Mouse (Mus musculus) lung, embryonic 15.5 days (tissue): ENCODE results near the gene Hectd1. TPM values are rescaled to one million over a fixed set of nuclear protein-coding genes. Genes with fewer than 3 reads are reported as not detected.

Experiments
- ATAC-seq: fragments of 200-750 bp; cut with Nextera tagmentation; 2 replicates; pipeline ENCODE4 v1.8.0; 2017; ENCODE audit warnings: moderate number of reproducible peaks, borderline replicate concordance; ENCODE audit not compliant: low FRiP score, low TSS enrichment; ENCODE audit errors: extremely low read depth
- H3K27ac ChIP-seq: fragments of 300-500 bp; sonication (generic); 2 replicates; pipeline ENCODE4 v1.5.1; 2015; ENCODE audit warnings: moderate library complexity, mild to moderate bottlenecking, inconsistent platforms
- H3K27me3 ChIP-seq: fragments of 300-500 bp; sonication (generic); 2 replicates; pipeline ENCODE4 v1.6.1; 2015; ENCODE audit warnings: inconsistent platforms
- H3K36me3 ChIP-seq: fragments of 300-500 bp; sonication (generic); 2 replicates; pipeline ENCODE4 v1.6.1; 2015; ENCODE audit warnings: inconsistent platforms
- H3K4me1 ChIP-seq: fragments of 300-500 bp; sonication (generic); 2 replicates; pipeline ENCODE4 v1.6.1; 2015; ENCODE audit warnings: inconsistent platforms
- H3K4me2 ChIP-seq: fragments of 300-500 bp; sonication (generic); 2 replicates; pipeline ENCODE4 v1.6.1; 2015; ENCODE audit warnings: inconsistent platforms, mild to moderate bottlenecking, moderate library complexity
- H3K4me3 ChIP-seq: fragments of 300-500 bp; sonication (generic); 2 replicates; pipeline ENCODE4 v1.5.1; 2015; ENCODE audit warnings: mild to moderate bottlenecking, inconsistent platforms
- H3K9ac ChIP-seq: fragments of 300-500 bp; sonication (generic); 2 replicates; pipeline ENCODE4 v1.6.1; 2015; ENCODE audit warnings: inconsistent platforms
- H3K9me3 ChIP-seq: fragments of 300-500 bp; sonication (generic); 2 replicates; pipeline ENCODE4 v1.6.1; 2016; ENCODE audit warnings: inconsistent platforms
- WGBS: fragments of 180-500 bp; shearing (Covaris S2); methylation state at CpG from one replicate; pipeline ENCODE4 v1.1.7; 2015; 5-methylcytosine and 5-hydroxymethylcytosine counted together
- polyA plus RNA-seq: library from polyadenylated mRNA; unstranded; fragments of >200 nt; fragmentation: Nextera tagmentation; extraction: Ambion mirVana; gene quantifications from 2 replicates; pipeline ENCODE4 v1.2.1, GENCODE M21; 2015

Hectd1 gene
- polyA plus RNA-seq, 1 experiment from 2014 or later = 39.0 TPM

DNA sequence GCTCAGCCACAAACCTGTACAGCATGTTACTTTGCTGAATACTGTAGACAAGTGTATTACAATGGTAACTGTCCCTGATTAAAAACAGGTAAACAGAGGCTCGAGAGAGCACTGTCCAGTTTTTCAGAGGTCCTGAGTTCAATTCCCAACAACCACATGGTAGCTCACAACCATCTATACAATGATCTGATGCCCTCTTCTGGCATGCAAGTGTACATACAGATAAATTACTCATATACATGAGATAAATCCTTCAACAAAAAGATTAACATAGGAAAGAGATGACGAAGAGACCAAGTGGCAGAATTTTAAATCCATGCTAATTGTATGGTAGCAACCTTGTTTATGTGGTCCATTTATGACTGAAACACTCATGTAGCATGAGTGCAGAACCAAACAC is 82.0 kb downstream of the Hectd1 start:
- no peak overlapping the region for H3K9ac ChIP-seq
- WGBS = 87% methylated on average over 2 of the region's 2 CpGs

GRCm38 (mm10) chr12:51744957-51745356 is 84.4 kb downstream of the Hectd1 start:
- Histone ChIP-seq H3K4me3 (no peak overlapping the region), H3K27ac (no peak overlapping the region), H3K9me3 (no peaks in the 10 kb centered on the region), H3K9ac (no peak overlapping the region), H3K4me1 (no peaks in the 10 kb centered on the region), H3K36me3 (peaks cover 63% of the 10 kb centered on the region), H3K27me3 (no peaks in the 10 kb centered on the region), H3K4me2 (no peak overlapping the region)
- ATAC-seq = no peak
- 57% methylated on average over 6 of the region's 6 CpGs for WGBS

More for the DNA sequence above, 82.0 kb downstream of the Hectd1 start:
- no peaks in the 10 kb centered on the region for H3K27me3 ChIP-seq
- no peak overlapping the region for H3K4me2 ChIP-seq
- H3K36me3 ChIP-seq = peaks cover 83% of the 10 kb centered on the region
- no peak overlapping the region for H3K4me3 ChIP-seq
- H3K4me1 ChIP-seq = no peaks in the 10 kb centered on the region
- no peak for ATAC-seq
- no peak overlapping the region for H3K27ac ChIP-seq
- no peaks in the 10 kb centered on the region for H3K9me3 ChIP-seq

- WGBS = 84% methylated on average over 6 of the region's 6 CpGs
- no peak for ATAC-seq
- Histone ChIP-seq H3K4me1 (peaks cover under 1% of the 10 kb centered on the region; the same call in 1 of the 2 replicates), H3K27me3 (no peaks in the 10 kb centered on the region), H3K9me3 (no peaks in the 10 kb centered on the region), H3K4me2 (no peak overlapping the region), H3K4me3 (no peak overlapping the region), H3K9ac (no peak overlapping the region), H3K27ac (no peak overlapping the region), H3K36me3 (peaks cover 37% of the 10 kb centered on the region)
Observed at GRCm38 (mm10) chr12:51741690-51742089, 87.6 kb downstream of the Hectd1 start.

DNA sequence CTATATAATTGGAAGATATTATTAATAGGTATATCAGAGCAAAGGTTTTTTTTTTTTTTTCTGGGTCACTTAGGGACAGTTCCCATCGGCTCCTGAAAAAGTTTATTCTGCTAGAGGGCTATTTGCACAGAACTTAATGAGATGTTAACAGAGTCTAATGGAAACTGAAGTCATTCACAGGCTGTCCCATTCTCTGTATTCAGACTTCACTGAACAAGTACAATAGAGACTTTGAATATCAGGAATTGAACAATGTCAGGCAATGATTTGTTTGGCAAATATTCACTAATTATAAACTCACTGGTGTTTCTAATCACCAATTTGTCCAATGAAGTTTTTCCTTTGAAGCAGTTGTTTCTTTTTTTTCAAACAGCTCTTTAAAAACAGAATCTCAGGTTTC is 92.5 kb downstream of the Hectd1 start:
- no peak overlapping the region for H3K4me3 ChIP-seq
- ATAC-seq = no peak
- H3K9ac ChIP-seq = no peak overlapping the region
- H3K36me3 ChIP-seq = no peaks in the 10 kb centered on the region
- H3K27me3 ChIP-seq = no peaks in the 10 kb centered on the region
- no peak overlapping the region for H3K27ac ChIP-seq
- peaks cover 25% of the 10 kb centered on the region for H3K4me1 ChIP-seq
- 46% methylated on average over 1 of the region's 1 CpGs for WGBS
- H3K9me3 ChIP-seq = no peaks in the 10 kb centered on the region
- H3K4me2 ChIP-seq = no peak overlapping the region

DNA sequence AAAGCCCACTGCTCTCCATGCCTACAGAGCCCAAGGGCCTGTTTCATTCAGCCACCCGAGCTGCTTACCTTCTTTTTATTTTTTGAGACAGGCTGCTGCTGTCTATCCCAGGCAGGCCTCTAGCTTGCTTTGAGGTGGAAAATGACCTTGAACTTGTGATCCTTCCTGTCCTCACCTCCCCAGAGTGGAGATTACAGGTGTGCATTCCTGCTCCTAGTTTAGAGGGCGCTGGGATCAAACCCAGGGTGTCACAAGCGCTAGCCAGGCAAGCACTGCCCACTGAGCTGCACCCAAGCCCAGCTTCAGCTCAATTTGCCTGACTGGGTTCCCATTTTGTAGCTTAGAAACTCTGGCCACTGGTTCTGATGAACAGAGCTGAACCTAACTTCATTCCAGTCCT is 93.0 kb downstream of the Hectd1 start:
- no peak overlapping the region for H3K9ac ChIP-seq
- no peaks in the 10 kb centered on the region for H3K36me3 ChIP-seq
- no peaks in the 10 kb centered on the region for H3K27me3 ChIP-seq
- 57% methylated on average over 3 of the region's 3 CpGs for WGBS
- no peaks in the 10 kb centered on the region for H3K9me3 ChIP-seq
- H3K4me1 ChIP-seq = peaks cover 25% of the 10 kb centered on the region
- no peak overlapping the region for H3K4me3 ChIP-seq
- H3K4me2 ChIP-seq = no peak overlapping the region
- no peak for ATAC-seq
- peak overlapping the region; percentile 41; the same call in 1 of the 2 replicates for H3K27ac ChIP-seq

- Histone ChIP-seq H3K9me3 (no peaks in the 10 kb centered on the region), H3K4me2 (no peak overlapping the region), H3K9ac (no peak overlapping the region), H3K4me1 (peaks cover 25% of the 10 kb centered on the region), H3K4me3 (no peak overlapping the region), H3K27ac (peak overlapping the region; percentile 41; the same call in 1 of the 2 replicates), H3K27me3 (no peaks in the 10 kb centered on the region), H3K36me3 (no peaks in the 10 kb centered on the region)
- ATAC-seq = peak; percentile 88
- 22% methylated on average over 7 of the region's 7 CpGs for WGBS
Observed at GRCm38 (mm10) chr12:51735840-51736271, 93.5 kb downstream of the Hectd1 start.

DNA sequence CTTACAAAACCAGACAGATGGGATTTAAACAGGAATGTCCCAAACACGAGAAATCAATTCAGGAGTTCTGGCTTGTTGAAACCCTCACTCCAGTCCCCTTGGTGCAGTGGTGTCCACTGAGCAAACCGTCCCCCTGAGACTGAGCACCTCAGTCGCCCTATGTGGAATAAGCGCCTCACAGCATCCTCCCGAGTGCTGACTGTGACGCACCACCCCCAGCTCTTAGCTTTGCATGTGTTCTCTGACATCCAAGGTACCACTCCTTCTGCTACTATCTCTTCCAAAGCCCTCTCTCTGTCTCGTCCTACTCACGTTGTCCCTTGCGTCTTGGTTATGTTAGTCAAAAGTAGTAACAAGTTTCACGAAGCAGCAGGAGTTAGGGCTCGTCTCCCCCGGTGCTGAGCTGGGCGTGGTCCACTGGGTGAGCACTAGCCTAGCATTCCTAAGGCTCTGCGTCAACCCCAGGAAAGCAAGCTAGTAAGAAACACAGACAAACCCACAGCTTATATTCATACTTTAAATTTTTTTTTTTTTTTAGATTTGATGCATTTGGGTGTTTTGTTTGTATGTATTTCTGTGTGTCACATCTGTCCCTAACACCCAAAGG is 94.6 kb downstream of the Hectd1 start:
- H3K9me3 ChIP-seq = no peaks in the 10 kb centered on the region
- peaks cover 25% of the 10 kb centered on the region for H3K4me1 ChIP-seq
- no peak overlapping the region; the same call in 1 of the 2 replicates for H3K27ac ChIP-seq
- ATAC-seq = no peak
- no peak overlapping the region for H3K9ac ChIP-seq
- H3K36me3 ChIP-seq = no peaks in the 10 kb centered on the region
- no peaks in the 10 kb centered on the region for H3K27me3 ChIP-seq
- H3K4me3 ChIP-seq = no peak overlapping the region
- H3K4me2 ChIP-seq = peak overlapping the region; percentile 28
- 49% methylated on average over 14 of the region's 14 CpGs for WGBS

DNA sequence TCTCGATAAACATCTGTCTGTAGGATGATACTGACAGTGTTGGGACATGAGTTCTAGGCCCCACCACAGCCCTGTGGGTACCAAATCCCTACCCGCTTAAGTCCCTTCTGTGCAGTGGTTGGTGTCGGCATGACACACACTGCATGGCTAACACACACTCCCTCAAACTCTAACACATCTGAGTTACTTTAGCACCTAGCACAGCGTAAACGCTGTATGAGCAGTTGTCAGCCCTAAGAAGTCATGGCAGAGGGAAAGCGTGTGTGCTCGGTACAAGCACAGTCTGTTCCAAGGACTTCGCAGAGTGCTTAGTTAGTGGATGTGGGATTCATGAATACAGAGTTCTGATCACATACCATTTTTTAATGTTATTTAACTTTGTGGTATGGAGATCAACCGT is 99.5 kb downstream of the Hectd1 start:
- Histone ChIP-seq H3K4me3 (no peak overlapping the region), H3K4me1 (peaks cover 10% of the 10 kb centered on the region), H3K27ac (peak overlapping the region; percentile 52; the same call in 1 of the 2 replicates), H3K4me2 (no peak overlapping the region), H3K9me3 (no peaks in the 10 kb centered on the region), H3K36me3 (no peaks in the 10 kb centered on the region), H3K27me3 (no peaks in the 10 kb centered on the region), H3K9ac (no peak overlapping the region)
- ATAC-seq = no peak
- 94% methylated on average over 9 of the region's 9 CpGs for WGBS

GRCm38 (mm10) chr12:51729058-51729457 is 100.3 kb downstream of the Hectd1 start:
- no peak overlapping the region for H3K9ac ChIP-seq
- H3K27ac ChIP-seq = peak overlapping the region; percentile 52
- no peak overlapping the region for H3K4me3 ChIP-seq
- H3K4me2 ChIP-seq = no peak overlapping the region
- ATAC-seq = no peak
- H3K9me3 ChIP-seq = no peaks in the 10 kb centered on the region
- peaks cover 3% of the 10 kb centered on the region for H3K4me1 ChIP-seq
- no peaks in the 10 kb centered on the region for H3K27me3 ChIP-seq
- peaks cover under 1% of the 10 kb centered on the region; the same call in 1 of the 2 replicates for H3K36me3 ChIP-seq
- 51% methylated on average over 11 of the region's 11 CpGs for WGBS

DNA sequence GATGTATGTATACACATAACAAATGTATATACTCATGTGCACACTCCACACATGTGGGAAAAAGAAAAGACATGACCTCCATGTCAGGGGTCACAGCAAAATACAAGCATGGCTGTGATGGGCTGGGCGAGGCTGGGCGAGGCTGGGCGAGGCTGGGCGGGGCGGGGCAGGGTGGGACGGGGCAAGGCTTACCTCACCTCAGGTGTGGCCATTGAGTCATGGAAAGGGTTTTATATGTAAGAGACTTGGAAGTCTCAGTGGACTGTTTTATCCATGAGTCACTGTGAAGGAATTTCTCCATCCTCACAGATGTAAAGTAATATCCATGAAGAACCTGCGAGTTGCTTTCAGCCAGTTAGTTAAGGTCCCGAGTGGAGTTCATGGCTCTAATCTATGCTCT is 107.5 kb downstream of the Hectd1 start:
- Histone ChIP-seq H3K27me3 (no peaks in the 10 kb centered on the region), H3K9me3 (no peaks in the 10 kb centered on the region), H3K4me3 (no peak overlapping the region), H3K9ac (no peak overlapping the region), H3K4me1 (no peaks in the 10 kb centered on the region), H3K36me3 (peaks cover 10% of the 10 kb centered on the region; the same call in 1 of the 2 replicates), H3K4me2 (no peak overlapping the region), H3K27ac (no peak overlapping the region)
- WGBS = 91% methylated on average over 8 of the region's 8 CpGs
- ATAC-seq = no peak

DNA sequence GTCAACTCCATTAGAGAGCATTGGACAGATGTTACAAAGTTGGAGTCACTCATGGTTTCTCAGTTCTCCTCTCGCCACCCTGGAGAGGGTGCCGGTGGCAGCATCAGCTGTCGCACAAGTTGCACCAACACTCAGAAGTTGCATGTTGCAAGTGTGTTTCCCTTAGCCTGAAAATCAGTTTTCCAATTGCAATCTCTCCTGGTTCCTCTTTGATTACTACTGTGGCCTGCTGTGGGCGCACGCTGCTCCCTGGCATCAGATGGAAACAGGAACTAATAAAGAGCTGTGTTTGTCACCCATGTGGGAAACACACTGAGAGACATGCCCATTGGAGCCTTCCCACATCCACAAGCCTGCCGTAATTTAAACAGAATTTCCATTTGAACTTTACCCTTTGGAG is 110.7 kb downstream of the Hectd1 start:
- H3K27me3 ChIP-seq = no peaks in the 10 kb centered on the region
- no peaks in the 10 kb centered on the region for H3K4me1 ChIP-seq
- H3K9ac ChIP-seq = no peak overlapping the region
- peaks cover 4% of the 10 kb centered on the region; the same call in 1 of the 2 replicates for H3K36me3 ChIP-seq
- no peak overlapping the region for H3K27ac ChIP-seq
- H3K4me3 ChIP-seq = no peak overlapping the region
- no peak for ATAC-seq
- H3K4me2 ChIP-seq = no peak overlapping the region
- no peaks in the 10 kb centered on the region for H3K9me3 ChIP-seq
- WGBS = 90% methylated on average over 6 of the region's 6 CpGs

DNA sequence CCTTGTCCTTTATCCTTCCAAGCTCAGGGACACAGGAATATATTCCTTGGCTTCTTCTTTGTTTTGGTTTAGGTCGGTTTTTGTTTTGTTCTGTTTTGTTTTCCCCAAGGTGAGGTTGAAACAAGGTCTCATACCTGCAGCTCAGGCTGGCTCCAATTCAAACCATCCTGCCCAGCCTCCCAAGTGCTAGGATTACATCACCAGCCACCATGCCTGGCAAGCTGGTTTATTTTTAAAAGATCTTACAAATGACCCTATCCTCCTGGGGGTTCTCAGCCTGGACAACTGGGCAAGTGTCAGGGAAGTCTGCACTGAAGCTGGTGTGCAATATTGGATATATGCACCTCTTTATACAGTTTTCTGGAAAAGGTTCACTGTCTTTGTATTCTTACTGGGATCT is 116.7 kb downstream of the Hectd1 start:
- Histone ChIP-seq H3K9ac (no peak overlapping the region), H3K9me3 (no peaks in the 10 kb centered on the region), H3K36me3 (no peaks in the 10 kb centered on the region), H3K4me2 (no peak overlapping the region), H3K4me1 (peaks cover 17% of the 10 kb centered on the region; the same call in 1 of the 2 replicates), H3K27ac (no peak overlapping the region), H3K27me3 (no peaks in the 10 kb centered on the region), H3K4me3 (no peak overlapping the region)
- no peak for ATAC-seq
- WGBS = 67% methylated on average over 1 of the region's 1 CpGs
